Mouse (Mus musculus) spleen, postnatal 14 days (tissue): ENCODE measurements around the gene Ap1m1.

Experiments used
- DNase-seq, 2 experiments: peaks; one replicate each; pipeline ENCODE4 v3.0.0; 2021 to 2022; ENCODE audit warnings: low spot score in 2 of 2

Gene Ap1m1

GRCm38 (mm10) chr8:72259862-72260261, 20.0 kb downstream of the Ap1m1 start:
- no peak for DNase-seq

DNA sequence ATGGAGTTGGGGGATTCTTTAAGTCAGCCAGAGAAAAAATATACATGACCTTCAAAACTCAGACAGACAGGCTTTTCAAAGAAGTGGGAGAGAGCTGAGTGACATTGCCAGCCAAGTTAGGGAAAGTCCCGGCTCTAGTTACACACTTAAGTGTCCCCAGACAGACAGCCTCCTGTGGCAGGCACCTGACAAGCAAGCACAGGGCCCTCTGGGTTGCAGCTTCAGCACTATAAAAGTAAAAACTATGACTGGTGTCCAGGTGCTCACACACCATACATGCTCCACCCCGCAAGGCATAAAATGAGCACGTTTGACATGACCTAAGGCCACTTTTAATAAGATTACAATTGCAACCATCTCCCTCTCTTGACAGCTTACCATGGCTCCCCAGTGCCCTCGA, 20.8 kb downstream of the Ap1m1 start:
- DNase-seq: no peak

DNA sequence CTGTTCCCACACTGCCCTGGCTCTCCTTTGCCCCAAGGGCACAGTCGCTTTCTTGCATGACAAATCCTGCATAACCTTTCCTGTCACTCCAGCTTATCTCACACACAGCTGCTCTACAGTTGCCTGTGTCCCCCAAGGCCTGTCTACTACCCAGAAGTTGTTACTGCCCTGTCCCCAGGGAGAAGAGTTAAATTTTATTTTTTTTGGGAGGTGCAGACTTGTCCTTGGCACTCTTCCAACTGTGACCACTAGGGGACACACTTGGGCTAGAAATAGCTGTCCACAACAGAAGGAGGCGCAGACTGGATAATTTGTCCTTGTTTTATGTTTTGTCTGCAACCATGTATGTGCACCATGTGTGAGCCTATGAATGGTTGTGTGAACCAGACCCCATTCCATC, 21.2 kb downstream of the Ap1m1 start:
- peak; percentile 47 to 70 for DNase-seq

- DNase-seq: no peak
Measured at GRCm38 (mm10) chr8:72261431-72261830, 21.6 kb downstream of the Ap1m1 start.

GRCm38 (mm10) chr8:72261872-72262271, 22.1 kb downstream of the Ap1m1 start:
- no peak for DNase-seq

GRCm38 (mm10) chr8:72262756-72263155, 22.9 kb downstream of the Ap1m1 start:
- DNase-seq: no peak

- DNase-seq: no peak
Measured at GRCm38 (mm10) chr8:72263451-72263850, 23.6 kb downstream of the Ap1m1 start.

DNA sequence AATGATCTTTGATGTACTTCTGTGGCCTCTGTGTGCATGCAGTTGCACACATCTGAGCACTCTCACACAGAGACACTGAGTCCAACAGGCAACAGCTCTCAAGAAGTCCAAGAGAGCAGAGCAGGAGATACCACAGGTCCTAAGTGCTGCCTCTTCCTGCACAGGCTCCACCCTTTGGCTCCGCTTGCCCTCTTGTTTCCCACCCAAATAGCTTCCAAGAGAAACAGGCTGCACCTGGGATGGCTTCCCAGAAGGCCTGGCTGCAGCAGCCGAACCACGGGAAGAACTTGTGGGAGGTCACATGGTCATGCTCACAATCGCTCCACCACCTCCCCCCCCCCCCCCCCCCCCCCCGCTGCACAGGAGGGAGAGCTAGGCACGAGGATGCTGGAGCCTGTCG, 25.5 kb downstream of the Ap1m1 start:
- DNase-seq: no peak

GRCm38 (mm10) chr8:72266671-72267070, 26.9 kb downstream of the Ap1m1 start:
- no peak for DNase-seq

GRCm38 (mm10) chr8:72267106-72267505, 27.3 kb downstream of the Ap1m1 start:
- DNase-seq: peak in 1 of 2 experiments; percentile 38

GRCm38 (mm10) chr8:72268356-72268755, 28.5 kb downstream of the Ap1m1 start:
- peak in 1 of 2 experiments; percentile 54 for DNase-seq

DNA sequence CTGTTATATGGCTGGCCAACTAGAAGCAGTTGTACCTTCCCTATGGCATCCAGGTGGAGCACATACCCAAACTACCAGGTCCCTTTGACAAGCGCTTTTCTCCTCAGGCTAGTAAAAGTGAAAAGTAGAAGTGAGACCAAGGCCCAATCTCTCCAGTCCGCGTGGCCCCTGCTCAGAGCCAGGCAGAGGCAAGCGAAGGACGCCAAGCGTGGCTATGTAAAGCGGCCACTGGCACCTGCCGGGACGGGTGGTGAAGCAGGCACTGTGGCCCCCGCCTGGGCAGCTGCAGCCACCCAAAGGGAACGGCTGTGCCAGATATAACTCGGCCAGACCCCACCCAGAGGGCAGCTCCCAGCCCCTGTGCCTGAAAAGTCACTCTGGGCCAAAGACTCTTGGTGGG, 30.8 kb downstream of the Ap1m1 start:
- DNase-seq: peak; percentile 55 to 67

DNA sequence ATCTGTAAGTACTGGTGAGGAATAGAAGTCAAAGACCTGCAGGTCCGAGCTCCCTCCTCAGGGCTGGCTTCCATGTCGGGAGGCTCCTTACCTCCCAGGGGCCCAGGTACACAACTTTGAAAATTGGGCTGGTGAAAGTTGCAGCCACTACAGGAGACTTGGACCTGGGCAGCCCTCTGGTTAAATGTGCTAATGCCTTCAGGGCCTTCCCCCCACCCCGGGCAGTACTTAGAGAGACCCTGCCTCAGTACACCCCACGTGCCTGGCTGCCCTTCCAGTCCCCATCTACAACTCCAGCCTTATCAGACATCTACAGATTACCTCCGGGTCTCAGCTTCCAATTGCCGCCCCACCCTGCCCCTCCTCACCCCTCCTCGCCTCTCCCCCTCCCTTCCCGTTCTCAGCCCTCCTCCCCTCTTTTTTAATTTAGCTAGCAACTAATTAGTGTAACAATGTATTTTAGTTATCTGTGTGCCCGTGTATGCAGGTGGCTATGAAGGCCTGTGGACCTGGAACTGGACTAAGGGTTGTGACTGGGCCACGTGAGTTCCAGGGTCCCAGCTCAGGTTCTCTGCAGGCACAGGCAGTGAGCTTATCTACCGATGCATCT, 31.3 kb downstream of the Ap1m1 start:
- DNase-seq: no peak

DNA sequence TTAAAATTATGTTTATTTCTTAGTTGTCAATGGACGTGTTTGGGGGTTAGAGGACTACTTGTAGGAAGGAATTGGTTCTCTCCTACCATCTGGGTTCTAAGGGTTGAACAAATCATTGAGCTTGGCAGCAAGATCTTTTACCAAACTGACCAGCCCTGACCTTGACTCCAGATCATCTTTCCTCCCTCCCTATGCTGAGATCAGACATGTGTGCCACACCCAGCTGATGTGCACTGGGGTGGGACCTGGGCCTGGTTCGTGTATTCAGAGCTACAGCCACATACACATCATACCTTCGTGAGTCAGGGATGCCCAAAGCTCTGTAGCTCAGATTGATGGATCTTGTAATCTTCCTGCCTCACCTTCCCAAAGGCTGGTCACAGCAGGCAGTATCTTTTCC, 31.9 kb downstream of the Ap1m1 start:
- DNase-seq: no peak

GRCm38 (mm10) chr8:72272361-72272760, 32.5 kb downstream of the Ap1m1 start:
- DNase-seq: peak; percentile 64 to 67

DNA sequence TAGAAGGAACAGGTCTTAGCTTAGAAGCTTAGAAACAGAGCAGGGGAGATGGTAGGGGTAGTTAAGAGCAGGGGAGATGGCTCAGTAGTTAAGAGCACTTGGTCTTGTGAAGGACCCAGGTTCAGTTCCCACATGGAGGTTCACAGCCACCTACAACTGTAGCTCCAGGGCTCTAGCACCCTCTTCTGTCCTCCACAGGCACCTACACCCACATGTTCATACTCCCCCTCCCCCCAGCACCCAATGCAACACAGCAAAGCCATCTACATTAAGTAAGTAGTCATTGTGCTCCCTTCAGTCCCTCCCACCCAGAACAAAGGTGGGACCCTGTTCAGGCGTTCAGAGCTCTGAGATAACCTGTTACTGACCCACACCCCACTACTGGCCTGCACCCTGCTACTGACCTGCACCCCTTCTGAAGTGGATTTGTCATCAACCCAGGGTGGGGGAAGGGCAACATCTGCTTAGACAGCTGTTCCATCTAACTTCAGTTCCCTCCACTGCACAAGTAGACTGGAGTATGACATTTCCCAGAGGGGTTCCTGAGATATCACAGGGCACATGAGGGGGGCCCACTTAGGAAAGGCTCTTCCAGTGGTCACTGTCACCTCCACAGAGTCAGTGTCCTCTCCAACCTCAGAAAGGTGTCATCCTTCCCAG, 33.4 kb downstream of the Ap1m1 start:
- no peak for DNase-seq

GRCm38 (mm10) chr8:72273807-72274206, 34.0 kb downstream of the Ap1m1 start:
- peak; percentile 41 to 53 for DNase-seq

DNA sequence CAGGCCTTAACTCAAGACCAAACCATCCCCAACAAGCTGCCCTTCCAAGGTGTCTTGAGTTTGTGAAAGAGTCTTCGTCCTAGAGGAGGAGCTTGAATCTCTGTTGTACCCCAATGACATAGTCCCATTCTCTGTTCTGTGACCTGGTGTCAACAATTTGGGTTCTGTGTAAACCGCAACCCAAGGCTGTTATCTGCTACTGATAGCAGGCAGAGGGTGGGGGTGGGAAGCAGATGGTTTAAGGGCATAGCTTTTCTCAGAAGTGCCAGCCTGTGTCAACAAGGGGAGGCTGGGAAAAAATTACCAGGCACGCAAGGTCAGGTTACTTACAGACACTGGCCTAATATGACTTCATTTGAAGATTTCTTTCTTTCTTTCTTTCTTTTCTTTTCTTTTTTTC, 37.4 kb downstream of the Ap1m1 start:
- no peak for DNase-seq

GRCm38 (mm10) chr8:72279151-72279550, 39.3 kb downstream of the Ap1m1 start:
- peak; percentile 30 to 36 for DNase-seq

GRCm38 (mm10) chr8:72281634-72282033, 41.8 kb downstream of the Ap1m1 start:
- no peak for DNase-seq

GRCm38 (mm10) chr8:72285285-72285684, 45.5 kb downstream of the Ap1m1 start:
- DNase-seq: no peak

DNA sequence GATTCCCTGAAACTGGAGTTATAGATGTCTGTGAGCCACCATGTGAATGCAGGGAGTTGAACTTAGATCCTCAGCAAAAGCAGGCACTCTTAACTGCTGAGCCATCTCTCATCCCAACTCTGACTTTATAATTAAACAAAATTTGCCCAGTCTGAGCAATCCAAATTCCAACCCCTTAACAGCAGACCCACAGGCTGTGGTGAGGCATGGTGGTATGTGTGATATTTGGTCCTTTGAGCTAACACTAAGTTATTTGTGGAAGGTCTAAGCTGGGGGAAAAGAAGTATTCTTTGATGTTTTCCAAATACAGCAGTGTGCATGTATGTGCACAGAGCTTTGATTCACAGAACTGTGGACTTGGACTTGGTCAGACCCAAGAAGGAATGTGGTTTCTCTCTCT, 49.2 kb downstream of the Ap1m1 start:
- no peak for DNase-seq

GRCm38 (mm10) chr8:72291104-72291503, 51.3 kb downstream of the Ap1m1 start:
- no peak for DNase-seq

GRCm38 (mm10) chr8:72293309-72293708, 53.5 kb downstream of the Ap1m1 start:
- DNase-seq: no peak
